Mouse (Mus musculus) testis, adult 2 months (tissue): ENCODE measurements at regions not wholly inside any gene's neighbourhood (a gene's known extent, or its start where the extent isn't known, plus 50 kb on each side); places are given as distances from the start of the nearest gene placed in this dataset.

Experiments used
- CTCF ChIP-seq: fragments of 200-500 bp; IDR thresholded peaks from 2 replicates; pipeline ENCODE4 v1.5.1; 2012; ENCODE audit warnings: low read depth, mild to moderate bottlenecking, inconsistent platforms, low read length, moderate library complexity; ENCODE audit not compliant: control insufficient read depth, insufficient read depth, insufficient replicate concordance
- POLR2A ChIP-seq: fragments of 200-500 bp; IDR thresholded peaks from 2 replicates; pipeline ENCODE4 v1.6.1; 2012; ENCODE audit warnings: low read depth, mild to moderate bottlenecking, inconsistent platforms, low read length, moderate library complexity; ENCODE audit not compliant: control insufficient read depth

DNA sequence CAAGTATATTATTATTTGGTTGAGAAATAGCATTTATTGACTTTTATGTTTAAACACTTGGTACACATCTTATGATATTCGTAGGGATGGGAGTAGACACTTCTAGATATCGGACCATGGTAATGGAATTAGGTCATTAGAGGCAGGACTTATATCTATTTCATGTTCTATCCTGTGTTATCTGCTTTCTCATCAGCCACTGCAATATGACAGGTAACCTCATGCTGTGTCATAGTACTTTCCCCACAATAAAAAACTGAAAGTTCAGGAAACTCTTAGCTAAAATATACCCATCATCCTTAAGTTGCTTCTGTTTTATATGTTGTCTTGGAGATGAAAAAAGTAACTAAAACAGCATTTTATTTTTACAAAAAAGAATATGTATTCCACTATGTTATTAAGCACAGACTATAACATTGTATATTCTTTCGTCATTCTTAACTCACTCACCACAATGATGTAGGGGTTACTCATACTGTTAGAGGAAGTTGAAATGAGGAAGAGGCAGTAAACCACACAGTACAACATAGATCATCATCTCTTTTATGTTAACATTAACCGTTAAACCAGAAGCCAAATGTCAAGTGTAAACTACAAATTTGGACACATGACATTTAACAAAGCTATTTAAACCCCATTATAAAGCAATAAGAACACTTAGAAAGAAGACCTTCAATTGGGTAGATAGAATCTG, 221.8 kb downstream of the 4930474N05Rik start:
- TF ChIP-seq CTCF, result no peak
- TF ChIP-seq POLR2A, result no peak
